25 mouse cellular contexts compared by ENCODE assay signal in genomic region chr3:85679960-85680359, GRCm38 (mm10).
DNase-seq lines count a peak whose midpoint lies in the region; ATAC-seq and TF ChIP-seq lines count a peak whose summit lies in the region.
"Had no signal": no experiment of that assay in that cellular context is flagged by ENCODE, and none has a peak within 500 bp of the region (broad histone marks: within the 10 kb centered on the region; RNA-seq: fewer than 3 reads in every experiment).

No protein-coding gene starts in this region.

- peaks cover 28% of the 10 kb centered on the region; the same call in 1 of the 2 replicates for H3K4me1 ChIP-seq in heart, embryonic 10.5 days
- peaks cover 14% of the 10 kb centered on the region for H3K4me1 ChIP-seq in heart, postnatal 0 days (ENCODE audit: control insufficient read depth, insufficient read depth)
- H3K4me1 ChIP-seq in liver, embryonic 13.5 days (replicated peaks): peaks cover 14% of the 10 kb centered on the region
- H3K4me1 ChIP-seq: embryonic facial prominence, embryonic 15.5 days; hindbrain, embryonic 10.5 days; intestine, embryonic 15.5 days had no signal

- H3K9ac ChIP-seq in heart, postnatal 0 days (replicated peaks; ENCODE audit: low read depth, low read length): 0 out of 2 replicates have a peak overlapping the region, but pooled peaks have one; percentile 33
- H3K9ac ChIP-seq in liver, embryonic 13.5 days: peak overlapping the region; percentile 33; the same call in 1 of the 2 replicates
- H3K9ac ChIP-seq: embryonic facial prominence, embryonic 15.5 days; hindbrain, embryonic 14.5 days; intestine, embryonic 15.5 days had no signal

- no peak for TF ChIP-seq CTCF in heart, postnatal 0 days (IDR thresholded peaks at IDR 0.05; ENCODE audit: low read depth)

- H3K27me3 ChIP-seq in heart, embryonic 10.5 days (ENCODE audit: insufficient read depth, poor library complexity, severe bottlenecking): 0 out of 2 replicates have a peak, but pooled peaks cover 3% of the 10 kb centered on the region
- no peaks in the 10 kb centered on the region for H3K27me3 ChIP-seq in heart, postnatal 0 days (ENCODE audit: control insufficient read depth, insufficient read depth, low read length)
- 0 out of 2 replicates have a peak, but pooled peaks cover 5% of the 10 kb centered on the region for H3K27me3 ChIP-seq in liver, embryonic 13.5 days
- H3K27me3 ChIP-seq: CH12.LX; embryonic facial prominence, embryonic 15.5 days; intestine, embryonic 15.5 days; Patski had no signal

- H3K36me3 ChIP-seq in heart, embryonic 10.5 days: no peaks in the 10 kb centered on the region
- H3K36me3 ChIP-seq in heart, postnatal 0 days (replicated peaks; ENCODE audit: control insufficient read depth, insufficient read depth, low read length): peaks cover 4% of the 10 kb centered on the region; the same call in 1 of the 2 replicates
- no peaks in the 10 kb centered on the region for H3K36me3 ChIP-seq in liver, embryonic 13.5 days
- H3K36me3 ChIP-seq: embryonic facial prominence, embryonic 15.5 days; forebrain, embryonic 10.5 days; hindbrain, embryonic 10.5 days; intestine, embryonic 15.5 days had no signal

- TF ChIP-seq EP300 in heart, postnatal 0 days (IDR thresholded peaks at IDR 0.05; ENCODE audit: low read depth): no peak

- no peak overlapping the region for H3K4me2 ChIP-seq in heart, postnatal 0 days (ENCODE audit: low read depth, low read length)
- H3K4me2 ChIP-seq in liver, embryonic 13.5 days: peak overlapping the region; percentile 35; the same call in 1 of the 2 replicates
- H3K4me2 ChIP-seq: embryonic facial prominence, embryonic 15.5 days; hindbrain, embryonic 14.5 days; intestine, embryonic 15.5 days had no signal

- whole genome bisulfite sequencing in heart, embryonic 10.5 days: 82% methylated on average over 5 of the region's 5 CpGs
- WGBS in heart, postnatal 0 days: 69% methylated on average over 5 of the region's 5 CpGs
- 50% methylated on average over 5 of the region's 5 CpGs for WGBS in liver, embryonic 13.5 days (ENCODE audit: insufficient replicate concordance)

- no peak for ATAC-seq in heart, postnatal 0 days (ENCODE audit: insufficient read depth, low read depth)
- peak; percentile 66 for ATAC-seq in liver, embryonic 13.5 days (ENCODE audit: low read depth)
- no peak for ATAC-seq in megakaryocyte-erythroid progenitor cell, adult 5-6 weeks (replicated peaks; ENCODE audit: low FRiP score, low TSS enrichment, poor library complexity, severe bottlenecking)
- ATAC-seq: activated CD4-positive, CD25-positive, alpha-beta regulatory T cell, adult 4 months; forebrain, embryonic 14.5 days; intestine, embryonic 15.5 days; Patski had no signal

- H3K4me3 ChIP-seq in heart, embryonic 10.5 days: no peak overlapping the region
- no peak overlapping the region for H3K4me3 ChIP-seq in heart, postnatal 0 days (ENCODE audit: low read depth, low read length)
- no peak overlapping the region for H3K4me3 ChIP-seq in liver, embryonic 13.5 days (replicated peaks)
- H3K4me3 ChIP-seq: embryonic facial prominence, embryonic 15.5 days; erythroblast, embryonic 14.5 days; forebrain, embryonic 10.5 days; gastrocnemius, adult 2 months; hindbrain, embryonic 10.5 days; intestine, embryonic 15.5 days had no signal

- no peak for DNase-seq in heart, embryonic 10.5 days (ENCODE audit: low spot score)
- DNase-seq in heart, adult 9 months (ENCODE audit: low spot score in 2 of 2): no peak
- DNase-seq in heart, postnatal 0 days (ENCODE audit: low spot score): no peak
- no peak for DNase-seq in heart, postnatal 10 days
- peak; percentile 10 for DNase-seq in c-Kit-positive CD71-positive TER-119-positive erythroid progenitor cells, embryonic 14.5 days (ENCODE audit: low spot score)
- DNase-seq in liver, embryonic 13.5 days: no peak
- DNase-seq in kidney, postnatal 10 days: no peak
- DNase-seq: adrenal gland, postnatal 14 days; cerebellum, adult 2 months; cerebellum, postnatal 10 days; embryo, embryonic 11 days; gastrocnemius, adult 2 months; gastrocnemius, postnatal 25 days; heart, postnatal 14 days had no signal

- H3K27ac ChIP-seq in heart, embryonic 10.5 days: peak overlapping the region; percentile 22; the same call in 1 of the 2 replicates
- H3K27ac ChIP-seq in heart, postnatal 0 days (ENCODE audit: low read depth): peak overlapping the region; percentile 67; the same call in 1 of the 2 replicates
- no peak overlapping the region for H3K27ac ChIP-seq in liver, embryonic 13.5 days
- H3K27ac ChIP-seq: embryonic facial prominence, embryonic 15.5 days; gastrocnemius, adult 2 months; hindbrain, embryonic 14.5 days; intestine, embryonic 15.5 days had no signal

- intact Hi-C loops in heart, postnatal 10 days (cut with DNase I): no loop called here

- H3K9me3 ChIP-seq in heart, embryonic 10.5 days: no peaks in the 10 kb centered on the region
- H3K9me3 ChIP-seq in heart, postnatal 0 days (replicated peaks; ENCODE audit: control insufficient read depth, low read length): no peaks in the 10 kb centered on the region
- H3K9me3 ChIP-seq in liver, embryonic 13.5 days (replicated peaks): no peaks in the 10 kb centered on the region
- H3K9me3 ChIP-seq: embryonic facial prominence, embryonic 15.5 days; forebrain, embryonic 10.5 days; hindbrain, embryonic 10.5 days; intestine, embryonic 15.5 days had no signal
